Mouse (Mus musculus) spleen, adult 18-20 months (tissue): ENCODE measurements around the gene Crocc2.

Source experiments
- DNase-seq, 2 experiments: peaks; one replicate each; pipeline ENCODE4 v3.0.0; 2022; ENCODE audit warnings: mixed read lengths in 2 of 2

Crocc2 gene

DNA sequence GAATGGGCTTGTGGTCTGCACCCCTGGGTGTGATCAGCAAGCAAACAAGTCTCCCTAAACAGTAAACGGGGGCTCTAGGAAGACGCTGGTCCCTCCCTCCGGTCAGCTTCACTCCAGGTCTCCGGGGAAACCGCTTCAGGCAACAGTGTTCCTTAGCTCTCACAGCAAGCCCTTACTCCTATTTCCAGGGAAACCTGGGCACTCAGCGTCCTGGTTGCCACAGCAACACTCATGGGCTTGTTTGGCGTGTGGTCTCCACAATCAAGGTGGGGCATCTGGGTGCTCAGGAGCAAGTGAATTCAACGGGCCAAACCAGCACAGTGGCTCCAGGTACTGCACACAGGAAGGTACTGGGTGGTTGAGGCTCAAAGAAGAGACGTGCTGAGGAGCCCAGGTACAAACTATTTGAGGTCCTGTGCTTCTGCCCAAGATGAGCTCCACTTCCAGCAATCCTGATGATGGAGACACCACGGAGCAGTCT lies at the start of gene Crocc2:
TSS of gene Crocc2 (plus strand) at position 431 of the 481 bp plus-strand sequence.
- DNase-seq = no peak

DNA sequence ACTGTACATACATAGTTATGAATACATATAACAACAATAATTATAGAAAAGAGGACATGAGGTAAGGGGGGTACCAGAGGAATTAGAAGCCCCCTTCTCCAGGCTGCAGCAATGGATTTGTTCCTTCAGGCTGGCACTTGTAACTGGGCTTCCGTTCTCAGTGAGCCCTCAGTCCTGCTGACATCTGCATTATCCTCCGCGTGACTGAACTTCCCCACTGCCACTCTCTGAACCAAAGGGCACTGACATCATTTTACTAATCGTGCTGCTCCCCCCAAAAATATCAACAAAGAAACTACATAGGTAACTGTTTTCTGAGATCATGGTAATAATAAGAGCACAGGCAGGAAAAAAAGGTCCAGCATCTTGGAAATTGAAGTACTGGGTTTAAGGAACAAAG lies 49.7 kb upstream of the Crocc2 start:
- DNase-seq = no peak

DNA sequence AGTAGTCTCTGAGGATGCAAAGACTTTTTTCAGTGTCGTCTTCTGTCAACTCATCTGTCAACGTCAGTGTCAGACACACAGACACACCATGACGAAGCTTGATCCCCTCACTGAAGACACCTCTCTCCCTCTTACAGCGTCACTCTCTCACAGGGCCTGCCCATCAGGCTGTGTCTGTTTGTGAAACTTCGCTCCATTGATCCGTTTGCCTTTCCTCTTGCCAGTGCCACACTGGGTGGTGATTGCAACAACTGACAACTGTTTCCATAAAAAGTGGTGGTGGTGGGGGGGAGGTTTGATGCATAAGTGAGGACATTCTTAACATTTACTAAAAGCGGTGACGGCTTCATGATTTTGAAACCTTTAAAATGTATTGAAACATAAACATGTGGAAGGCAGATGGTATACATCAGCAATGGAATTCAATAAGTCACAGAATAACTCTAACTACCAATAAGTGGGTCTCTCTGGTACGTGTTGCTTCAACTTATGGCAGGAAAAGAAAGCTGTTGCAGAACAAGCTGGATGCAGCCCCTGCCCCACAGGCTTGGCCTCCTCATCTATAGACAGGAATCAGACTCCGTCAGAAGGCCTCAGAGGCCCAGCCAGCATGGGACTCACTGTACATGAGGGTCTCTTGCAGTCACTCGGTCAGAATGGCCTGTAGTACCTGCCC lies 45.2 kb upstream of the Crocc2 start:
- no peak for DNase-seq

DNA sequence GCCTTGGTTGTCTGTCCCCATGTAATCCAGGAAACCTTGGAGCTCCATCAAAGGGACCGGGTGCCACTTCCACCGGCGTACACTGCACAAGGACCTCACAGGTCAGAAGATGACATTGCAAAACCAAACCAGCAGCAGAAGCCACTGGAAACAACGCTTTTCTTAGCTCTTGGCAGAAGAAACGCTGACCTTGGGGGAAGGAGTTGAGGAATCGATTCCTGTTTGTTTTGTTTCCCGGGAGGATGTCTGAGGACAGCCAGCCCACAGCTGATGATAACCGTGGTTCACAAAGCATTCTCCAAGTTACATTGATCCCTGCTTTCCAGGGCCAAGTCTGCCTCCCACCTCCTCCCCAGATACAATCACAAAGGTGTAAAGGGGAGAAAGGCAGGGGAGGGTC lies 44.5 kb upstream of the Crocc2 start:
- DNase-seq = no peak

DNA sequence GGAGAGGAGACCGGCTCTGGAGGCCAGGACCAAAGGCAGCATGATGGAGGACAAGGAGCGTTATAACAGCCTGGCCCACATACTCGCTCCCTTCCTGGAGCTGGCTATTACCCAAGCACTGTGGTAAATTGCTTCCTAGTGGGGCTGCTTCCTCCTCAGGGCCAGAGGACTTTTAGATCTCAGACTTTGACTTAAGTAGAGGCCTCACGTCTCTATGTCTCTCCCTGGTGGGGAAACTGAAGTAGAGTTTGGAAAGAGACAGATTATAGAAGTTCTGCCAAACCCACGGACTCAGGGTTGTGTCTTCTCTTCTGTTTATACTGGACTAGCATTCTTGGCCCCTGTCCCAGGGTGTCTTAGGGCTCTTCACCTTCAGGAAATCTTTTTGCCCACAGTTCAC lies 43.3 kb upstream of the Crocc2 start:
- DNase-seq = no peak

DNA sequence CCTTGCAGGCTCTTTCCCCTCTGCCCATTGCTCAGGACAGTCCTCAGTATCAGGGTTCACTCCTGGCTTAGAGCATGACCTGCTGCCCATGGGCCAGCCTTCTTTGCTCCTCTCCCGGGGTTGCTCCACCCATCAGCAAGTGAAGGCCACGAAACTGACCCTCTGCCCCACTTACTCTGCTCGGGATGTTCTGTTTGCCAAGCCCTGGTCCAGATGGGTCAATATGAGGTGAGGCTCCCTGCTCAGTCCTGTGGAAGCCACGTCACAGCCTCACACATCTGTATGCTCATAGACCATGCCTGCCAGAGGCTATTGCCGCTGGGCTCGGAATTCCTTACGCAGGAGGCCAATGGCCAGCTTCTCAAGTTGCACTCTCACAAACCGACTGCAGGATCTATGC lies 40.3 kb upstream of the Crocc2 start:
- no peak for DNase-seq

DNA sequence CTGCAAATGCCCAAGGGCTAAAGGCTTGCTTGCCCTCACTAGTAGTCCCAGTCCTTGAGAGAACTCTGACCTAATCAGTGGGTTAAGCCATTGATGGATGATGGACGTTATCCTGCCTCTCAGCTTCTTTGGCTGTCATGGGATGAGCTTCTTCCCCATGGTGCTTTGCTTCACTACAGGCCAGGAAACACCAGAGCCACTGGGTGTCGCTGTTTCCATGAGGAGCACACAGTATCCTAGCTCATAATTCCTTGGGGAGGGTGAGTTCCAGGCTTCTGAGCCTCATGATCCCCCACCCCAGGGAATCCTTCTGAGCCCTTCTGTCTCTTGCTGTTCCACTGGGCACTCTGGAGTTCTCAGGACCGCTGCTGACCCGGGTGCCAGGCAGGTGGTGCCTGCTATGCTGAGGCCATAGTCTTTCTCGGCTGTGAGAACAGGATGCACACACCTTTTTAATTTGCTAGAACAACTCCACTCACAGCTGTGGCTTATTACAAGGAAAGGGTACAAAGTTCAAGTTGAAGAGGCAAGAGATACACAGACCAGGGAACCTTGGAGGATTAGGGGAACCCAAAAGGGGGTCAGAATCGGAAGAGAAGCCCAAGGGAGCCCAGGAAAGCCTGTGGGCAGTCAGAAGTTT lies 39.7 kb upstream of the Crocc2 start:
- no peak for DNase-seq

DNA sequence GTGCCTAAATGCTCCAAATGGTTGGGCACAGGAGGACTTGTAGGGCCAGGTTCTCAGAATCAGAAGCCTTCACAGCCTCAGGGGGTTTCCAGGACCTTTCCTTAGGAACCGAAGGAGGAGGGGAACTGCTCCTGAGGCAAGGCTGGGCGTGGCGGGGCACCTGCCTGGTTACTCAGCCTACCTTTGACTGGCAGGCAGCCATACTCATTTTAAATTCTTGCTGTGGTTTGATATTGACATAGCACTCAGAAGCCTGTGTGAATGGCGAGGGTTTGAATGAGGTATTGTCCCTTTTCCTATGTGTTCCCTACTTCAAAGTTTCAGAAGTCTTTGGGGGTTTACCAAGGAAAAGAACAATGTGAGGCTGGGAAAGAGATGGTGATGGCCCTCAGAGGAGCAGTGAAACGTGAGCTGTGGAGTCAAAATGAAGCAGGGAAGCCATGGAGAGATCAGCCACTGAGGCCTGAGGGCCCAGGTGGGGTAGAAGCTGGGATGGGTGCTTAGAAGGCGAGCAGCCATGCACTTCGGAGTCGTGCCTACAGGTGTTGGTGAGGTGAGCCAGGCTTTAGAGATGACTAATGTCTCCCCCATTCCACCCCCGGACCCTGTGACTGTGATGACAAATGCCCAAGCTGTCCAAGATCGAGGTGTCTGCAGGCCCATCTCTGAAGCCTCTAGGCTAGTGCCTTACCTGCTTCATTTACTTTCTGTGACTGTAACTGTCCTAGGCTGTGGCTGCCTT lies 38.1 kb upstream of the Crocc2 start:
- DNase-seq = no peak

DNA sequence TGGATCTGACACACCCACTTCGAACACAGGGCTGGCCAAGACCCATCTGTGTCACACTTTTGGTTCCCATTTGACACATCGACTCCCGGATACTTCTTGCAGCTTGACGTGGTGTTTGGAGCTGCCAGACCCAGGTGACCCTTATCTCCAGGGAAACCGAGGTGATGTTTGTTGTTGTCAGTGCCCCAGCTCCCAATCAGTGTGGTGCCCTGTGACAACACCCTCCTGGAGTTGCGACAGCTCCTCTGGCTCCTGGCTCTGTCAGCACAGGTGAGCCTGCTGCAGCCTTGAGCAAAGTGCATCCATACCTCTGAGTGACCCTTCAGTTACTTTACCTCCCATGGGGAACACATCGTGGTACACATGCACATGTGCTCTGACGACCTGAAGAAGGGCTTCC lies 35.8 kb upstream of the Crocc2 start:
- DNase-seq = no peak

DNA sequence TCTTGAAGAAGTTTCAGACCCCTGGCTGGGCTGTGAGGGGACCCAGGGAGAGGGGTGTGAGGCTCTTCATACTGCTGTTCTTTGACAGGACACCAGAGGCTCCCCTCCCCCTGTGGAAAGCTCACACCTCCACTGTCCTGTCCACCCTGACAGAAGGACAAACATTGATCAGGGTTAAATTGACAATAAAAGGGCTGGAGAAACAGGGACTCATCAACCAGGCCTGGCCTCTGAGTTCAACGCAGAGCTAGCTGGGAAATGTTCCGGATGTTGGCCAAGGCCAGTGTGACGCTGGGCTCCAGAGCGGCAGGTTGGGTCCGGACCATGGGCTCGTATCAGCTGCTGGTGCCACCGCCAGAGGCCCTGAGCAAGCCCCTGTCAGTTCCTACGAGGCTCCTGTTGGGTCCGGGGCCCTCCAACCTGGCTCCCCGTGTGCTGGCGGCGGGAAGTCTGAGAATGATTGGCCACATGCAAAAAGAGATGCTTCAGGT lies 33.4 kb upstream of the Crocc2 start, which contains the start of gene Agxt:
TSS of gene Agxt (plus strand) at position 205 of the 491 bp plus-strand sequence.
- no peak for DNase-seq

DNA sequence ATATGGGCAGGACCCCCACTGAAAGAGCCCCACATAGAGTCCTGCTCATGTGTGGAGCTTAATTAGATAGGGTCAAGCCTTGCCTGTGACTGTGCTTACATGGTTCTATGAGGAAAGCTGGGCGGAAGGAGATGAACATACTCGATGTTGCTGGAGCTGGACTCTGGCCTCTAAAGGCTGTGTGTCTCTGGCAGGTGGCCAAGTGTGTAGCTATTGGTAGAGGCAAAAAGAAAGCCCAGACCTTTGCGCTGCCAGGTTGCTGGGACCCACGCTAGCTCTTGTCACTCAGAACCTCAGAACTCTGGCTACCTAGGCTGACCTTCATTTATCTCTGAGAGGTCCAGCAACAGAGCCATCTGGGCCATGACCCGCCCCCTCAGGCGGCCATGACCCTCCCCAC lies 30.0 kb upstream of the Crocc2 start:
- DNase-seq = no peak

DNA sequence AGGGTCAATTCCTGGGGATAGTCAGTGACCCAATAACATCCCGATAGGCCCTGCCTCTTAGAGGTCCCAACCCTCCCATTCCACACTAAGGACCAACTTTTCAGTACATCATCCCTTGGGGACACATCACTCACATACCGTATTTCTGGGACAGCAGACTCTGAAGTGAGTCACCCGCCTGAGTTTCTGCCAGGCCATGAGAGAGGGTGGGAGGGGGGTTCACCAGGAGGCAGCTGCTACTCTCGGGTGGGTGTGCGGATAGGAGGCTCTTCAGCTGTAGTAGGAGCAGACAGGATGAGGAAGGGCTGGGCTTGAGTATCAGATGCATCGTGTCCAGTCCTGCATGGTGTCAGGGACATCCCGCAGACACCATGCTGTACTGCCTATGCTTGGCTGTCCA lies 28.8 kb upstream of the Crocc2 start:
- no peak for DNase-seq

DNA sequence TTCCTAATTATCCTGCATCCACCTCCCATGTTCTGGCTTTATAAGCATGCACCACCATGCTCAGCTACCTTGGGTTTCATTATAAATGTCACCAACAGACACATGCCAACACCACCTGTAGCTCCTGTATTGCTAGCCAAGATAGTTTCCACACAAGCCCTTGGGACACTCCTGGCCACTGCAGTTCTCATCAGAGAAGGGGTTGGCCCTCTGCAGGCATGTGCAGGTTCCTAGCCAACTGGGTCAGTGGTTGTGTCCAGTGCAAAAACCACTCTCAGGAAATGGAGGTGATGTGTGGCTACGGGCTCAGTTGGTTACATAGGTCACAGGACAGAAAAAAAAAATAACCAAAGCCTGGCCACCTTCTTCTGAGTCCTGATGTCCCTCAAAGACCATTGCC lies 25.7 kb upstream of the Crocc2 start:
- DNase-seq = no peak

DNA sequence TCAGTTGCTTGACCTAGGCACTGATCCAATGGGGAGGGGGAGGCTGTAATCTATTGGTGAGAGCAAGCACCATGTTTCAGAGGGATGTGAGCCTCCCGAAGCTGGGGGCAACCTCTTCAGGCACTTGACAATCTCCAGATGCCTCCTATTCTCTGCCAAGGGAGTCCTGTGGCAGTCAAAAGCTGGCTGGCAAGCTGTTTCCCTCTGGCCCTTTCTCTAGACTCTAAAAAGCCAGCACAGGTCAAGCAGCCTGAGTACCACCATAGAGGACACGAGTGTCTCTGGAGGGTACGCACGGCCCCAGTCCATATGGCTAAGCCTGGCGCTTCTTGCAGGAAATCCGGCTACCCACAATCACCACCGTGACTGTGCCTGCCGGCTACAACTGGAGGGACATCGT lies 24.3 kb upstream of the Crocc2 start:
- DNase-seq = no peak

DNA sequence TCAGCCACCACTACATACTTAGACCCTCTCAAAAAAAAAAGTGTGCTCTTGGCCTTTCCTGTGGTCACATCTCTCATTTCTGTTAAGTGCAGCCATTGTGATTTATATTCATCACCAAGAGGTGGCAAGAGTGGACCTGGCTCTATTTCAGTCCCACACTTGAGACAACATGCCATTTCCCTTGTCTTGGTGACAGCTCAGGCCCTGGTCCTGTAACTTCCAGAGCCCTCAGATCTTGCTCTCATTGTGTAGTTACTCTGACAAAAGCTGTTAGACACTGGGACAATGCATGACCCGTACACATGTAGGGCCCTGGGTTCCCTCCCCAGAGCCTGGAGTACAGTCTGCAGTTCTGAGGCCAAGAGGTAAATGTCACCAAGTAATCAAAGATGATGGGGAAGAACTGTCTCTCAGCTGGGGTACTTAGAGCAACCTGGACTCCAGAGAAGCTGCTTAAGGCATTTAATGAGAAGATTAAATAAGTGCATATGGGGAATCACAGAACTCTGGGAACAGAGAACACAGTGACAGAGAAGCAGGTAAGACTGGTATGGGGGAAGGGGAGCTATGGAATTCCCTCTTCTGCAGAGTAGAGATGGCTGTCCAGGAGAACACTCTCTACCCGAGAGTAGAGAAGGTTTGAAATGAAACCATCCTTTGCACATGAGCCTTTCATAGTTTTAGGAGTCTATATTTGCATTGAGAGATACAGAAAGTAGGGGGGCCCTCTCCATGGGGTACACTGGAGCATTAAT lies 17.4 kb upstream of the Crocc2 start:
- no peak for DNase-seq

DNA sequence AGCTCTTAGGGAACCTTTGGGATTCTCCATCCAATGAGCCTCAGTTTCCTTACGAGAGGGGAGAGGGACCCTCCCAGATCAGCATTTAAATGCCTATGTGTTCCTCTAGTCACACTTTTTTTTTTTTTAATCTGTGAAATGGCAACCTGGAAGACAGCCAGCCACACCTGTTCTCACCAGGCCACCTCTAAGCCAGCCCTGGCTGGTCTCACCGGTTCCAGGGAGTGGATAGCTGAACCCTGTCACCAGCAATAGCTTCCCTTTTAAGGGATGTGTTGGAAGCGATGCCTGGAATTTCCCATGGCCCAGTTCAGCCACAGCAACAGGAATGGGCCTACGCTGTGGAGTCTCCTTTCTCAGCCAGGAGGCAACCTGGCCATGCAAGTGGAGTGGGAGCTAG lies 11.0 kb upstream of the Crocc2 start:
- DNase-seq = no peak

DNA sequence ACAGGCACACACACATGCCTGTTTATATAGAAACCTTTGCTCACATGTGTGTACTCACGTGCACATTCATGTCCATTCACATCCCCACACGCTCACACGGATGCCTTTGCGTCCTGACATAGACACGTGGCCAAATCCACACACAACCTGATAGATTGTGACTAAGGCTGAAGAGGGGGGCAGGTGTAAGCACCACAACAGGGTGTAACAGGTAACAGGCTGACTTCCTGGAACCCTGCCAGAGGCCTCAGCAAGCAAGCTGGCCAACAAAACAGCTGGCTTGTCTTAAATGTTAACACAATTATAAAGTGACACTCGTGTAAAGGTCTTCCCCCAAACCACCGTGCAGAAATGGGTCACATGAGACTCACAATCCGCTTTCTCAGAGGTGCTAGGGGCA lies 9.6 kb upstream of the Crocc2 start:
- no peak for DNase-seq

DNA sequence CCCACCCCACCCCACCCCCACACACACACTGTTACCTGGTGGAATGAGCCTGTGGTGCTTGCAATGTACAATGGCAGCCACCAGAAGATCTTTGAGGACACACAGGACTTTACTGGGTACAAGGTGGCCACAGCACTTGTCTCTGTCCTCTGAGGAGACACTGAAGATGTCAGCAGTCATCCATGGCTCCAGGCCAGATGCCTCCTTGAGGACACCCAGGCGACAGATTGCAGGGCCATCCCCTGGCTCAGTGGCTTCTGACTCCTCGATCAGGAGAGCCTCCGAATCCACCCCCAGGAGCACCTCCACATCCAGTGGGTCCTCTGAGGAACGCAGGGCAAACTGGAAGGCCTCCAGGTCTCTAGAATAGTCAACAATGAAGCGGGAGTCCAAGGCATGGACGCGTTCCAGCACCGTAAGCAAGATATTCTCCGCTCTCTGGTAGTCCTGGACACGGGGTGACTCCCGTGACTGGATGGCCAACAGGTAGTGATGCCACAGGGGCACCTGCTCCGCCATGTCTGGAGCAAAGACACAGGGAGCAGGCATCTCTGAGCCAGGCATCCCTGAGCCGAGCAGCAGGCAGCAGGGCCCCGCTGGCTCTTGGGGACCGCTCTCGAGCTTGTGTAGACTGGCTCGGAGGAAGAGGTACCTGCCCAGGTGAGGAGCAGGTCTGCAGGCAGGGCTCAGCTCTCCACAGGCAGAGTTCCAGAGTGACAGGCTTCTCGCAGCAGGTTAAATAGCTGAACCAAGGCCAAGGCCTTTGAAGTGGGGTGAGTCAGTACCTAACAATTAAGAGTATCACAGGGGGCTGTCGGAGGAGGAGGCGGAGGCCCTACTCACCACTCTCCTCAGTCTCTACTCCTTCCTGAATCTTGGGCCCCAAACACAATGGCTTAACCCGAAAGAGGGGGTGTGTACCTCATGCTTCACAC lies 8.7 kb upstream of the Crocc2 start:
- DNase-seq = no peak

DNA sequence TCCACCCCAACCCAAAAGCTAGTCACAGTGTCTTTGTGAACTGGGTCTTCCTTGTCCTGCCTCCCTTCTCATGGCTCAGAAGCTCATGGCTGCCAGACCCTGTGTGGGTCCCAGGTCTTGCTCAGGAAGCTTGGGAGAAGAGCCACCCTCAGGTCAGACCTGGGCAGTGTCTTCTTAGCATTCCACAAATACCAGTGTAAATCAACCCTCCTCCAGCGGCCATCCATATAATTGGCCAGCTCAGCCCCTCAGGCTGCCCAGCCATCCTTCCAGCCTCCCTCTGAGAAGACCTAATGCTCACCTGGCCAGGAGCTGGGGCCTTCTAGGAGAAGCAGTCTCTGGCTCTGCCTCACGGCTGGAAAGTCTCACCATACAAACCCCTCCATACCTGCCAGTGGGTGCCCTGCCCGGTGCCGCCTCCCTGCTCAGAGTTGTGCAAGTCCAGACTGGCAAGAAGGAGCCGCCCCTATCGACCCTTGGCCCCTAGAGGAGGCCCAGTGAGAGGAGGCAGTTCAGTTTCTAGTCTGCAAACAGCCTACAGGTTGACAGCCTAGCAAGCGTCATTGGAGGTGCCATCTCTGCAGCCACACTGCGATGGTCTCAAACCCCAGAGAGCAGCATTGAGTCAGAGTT lies 7.9 kb upstream of the Crocc2 start, which contains the start of gene 2310007B03Rik:
TSS of gene 2310007B03Rik (minus strand) at position 448 of the 633 bp plus-strand sequence.
- no peak for DNase-seq

DNA sequence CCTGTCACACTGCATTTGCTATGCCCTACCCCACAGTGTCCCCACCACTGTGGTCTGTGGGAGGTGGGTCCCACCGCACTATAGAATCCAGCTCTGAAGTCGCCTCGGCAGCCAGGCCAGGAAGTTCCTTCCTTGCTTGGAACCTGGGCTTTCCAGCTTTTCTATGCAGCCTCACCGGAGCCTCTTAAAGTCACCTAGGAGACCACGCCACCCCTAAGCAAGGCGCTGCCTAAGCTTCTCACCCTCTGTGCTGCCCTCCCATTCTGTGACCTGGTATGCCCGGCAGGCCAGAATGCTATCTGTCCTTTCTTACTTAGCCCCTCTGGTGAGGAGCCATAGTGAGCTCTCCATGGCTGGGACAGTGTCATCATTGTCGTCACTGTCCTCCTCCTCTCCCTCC lies 7.2 kb upstream of the Crocc2 start:
- no peak for DNase-seq

DNA sequence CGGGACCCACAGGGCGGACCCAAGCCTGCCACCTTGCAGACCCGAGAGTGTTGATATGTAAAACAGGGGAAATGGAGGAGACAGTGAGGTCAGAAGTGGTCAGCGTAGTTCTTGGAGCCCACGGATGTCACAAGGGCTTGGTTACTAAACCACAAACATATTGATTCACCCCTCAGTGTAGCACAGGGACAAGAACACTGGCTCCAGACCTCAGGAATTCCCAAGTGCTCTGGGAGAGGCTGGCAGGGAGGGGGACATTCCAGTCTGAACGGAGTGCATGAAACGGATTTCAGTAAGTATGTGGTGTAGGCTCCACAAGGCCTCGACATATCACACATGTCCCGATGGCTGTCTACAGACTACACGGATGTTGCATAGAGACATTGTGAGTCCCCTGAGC lies 6.6 kb upstream of the Crocc2 start:
- no peak for DNase-seq
